Mouse (Mus musculus) lung, postnatal 0 days (tissue): ENCODE results near the gene Gramd4. TPM values are rescaled to one million over a fixed set of nuclear protein-coding genes. Genes with fewer than 3 reads are reported as not detected.

Experiments used
- ATAC-seq: fragments of 200-750 bp; cut with Nextera tagmentation; 2 replicates; pipeline ENCODE4 v1.8.0; 2017; ENCODE audit warnings: moderate library complexity
- DNase-seq: peaks from one replicate; pipeline ENCODE4 v3.0.0-alpha.2; 2016; ENCODE audit warnings: low spot score
- H3K27ac ChIP-seq: fragments of 300-500 bp; sonication (generic); 2 replicates; pipeline ENCODE4 v1.5.1; 2014; ENCODE audit warnings: antibody characterized with exemption, mild to moderate bottlenecking, low read length, mixed read lengths
- H3K27me3 ChIP-seq: fragments of 300-500 bp; sonication (generic); replicated peaks from 2 replicates; pipeline ENCODE4 v1.6.1; 2014; ENCODE audit warnings: low read length, mixed read lengths; ENCODE audit not compliant: insufficient read depth
- H3K36me3 ChIP-seq: fragments of 300-500 bp; sonication (generic); 2 replicates; pipeline ENCODE4 v1.6.1; 2014; ENCODE audit warnings: low read length, mixed read lengths; ENCODE audit not compliant: insufficient read depth
- H3K4me1 ChIP-seq: fragments of 300-500 bp; sonication (generic); 2 replicates; pipeline ENCODE4 v1.6.1; 2014; ENCODE audit warnings: antibody characterized with exemption, low read depth, low read length, mixed read lengths; ENCODE audit not compliant: insufficient read depth
- H3K4me2 ChIP-seq: fragments of 300-500 bp; sonication (generic); replicated peaks from 2 replicates; pipeline ENCODE4 v1.6.1; 2014; ENCODE audit warnings: low read depth, mild to moderate bottlenecking, low read length, moderate library complexity, mixed read lengths
- H3K4me3 ChIP-seq: fragments of 300-500 bp; sonication (generic); 2 replicates; pipeline ENCODE4 v1.5.1; 2014; ENCODE audit warnings: low read depth, low read length
- H3K9ac ChIP-seq: fragments of 300-500 bp; sonication (generic); replicated peaks from 2 replicates; pipeline ENCODE4 v1.6.1; 2014; ENCODE audit warnings: low read depth, mild to moderate bottlenecking
- H3K9me3 ChIP-seq: fragments of 300-500 bp; sonication (generic); 2 replicates; pipeline ENCODE4 v1.6.1; 2016; ENCODE audit warnings: low read length, mixed read lengths
- CTCF ChIP-seq: IDR thresholded peaks from 2 replicates; pipeline ENCODE4 v1.5.1; 2016; ENCODE audit warnings: antibody characterized with exemption, mild to moderate bottlenecking
- EP300 ChIP-seq: IDR thresholded peaks from 2 replicates; pipeline ENCODE4 v1.6.1; 2016; ENCODE audit warnings: antibody characterized with exemption, mild to moderate bottlenecking, control low read depth
- WGBS: fragments of 180-500 bp; shearing (Covaris S2); extraction: QIAGEN DNeasy Blood & Tissue Kit; methylation state at CpG from one replicate; pipeline ENCODE4 v1.1.7; 2014; 5-methylcytosine and 5-hydroxymethylcytosine counted together
- polyA plus RNA-seq: library from polyadenylated mRNA; unstranded; fragments of >200 nt; fragmentation: Nextera tagmentation; extraction: Ambion mirVana; gene quantifications from 2 replicates; pipeline ENCODE4 v1.2.1, GENCODE M21; 2015

Gene Gramd4
- polyA plus RNA-seq, 1 experiment from 2014 or later, result 11.1 TPM

- H3K27ac ChIP-seq, result no peak overlapping the region
- no peak overlapping the region for H3K9ac ChIP-seq
- H3K4me1 ChIP-seq, result peaks cover 15% of the 10 kb centered on the region; the same call in 1 of the 2 replicates
- H3K27me3 ChIP-seq, result no peaks in the 10 kb centered on the region
- H3K4me3 ChIP-seq, result no peak overlapping the region
- H3K4me2 ChIP-seq, result no peak overlapping the region
- DNase-seq, result no peak
- no peak for TF ChIP-seq CTCF
- no peak for TF ChIP-seq EP300
- H3K9me3 ChIP-seq, result no peaks in the 10 kb centered on the region
- 35% methylated on average over 1 of the region's 1 CpGs for WGBS
- no peaks in the 10 kb centered on the region for H3K36me3 ChIP-seq
- ATAC-seq, result no peak
These were observed 13.7 kb downstream of the Gramd4 start for GRCm38 (mm10) chr15:86071166-86071565.

GRCm38 (mm10) chr15:86074171-86074937 is 16.9 kb downstream of the Gramd4 start:
- no peak for TF ChIP-seq CTCF
- no peak for TF ChIP-seq EP300
- ATAC-seq (peak; percentile 79), DNase-seq (peak; percentile 55)
- Histone ChIP-seq H3K36me3 (no peaks in the 10 kb centered on the region), H3K4me1 (peaks cover 10% of the 10 kb centered on the region; the same call in 1 of the 2 replicates), H3K9ac (no peak overlapping the region), H3K27ac (no peak overlapping the region; the same call in 1 of the 2 replicates), H3K9me3 (no peaks in the 10 kb centered on the region), H3K4me3 (no peak overlapping the region), H3K4me2 (no peak overlapping the region), H3K27me3 (no peaks in the 10 kb centered on the region)
- 66% methylated on average over 16 of the region's 16 CpGs for WGBS

- H3K4me1 ChIP-seq, result peaks cover 10% of the 10 kb centered on the region; the same call in 1 of the 2 replicates
- ATAC-seq (no peak), DNase-seq (no peak)
- no peaks in the 10 kb centered on the region for H3K9me3 ChIP-seq
- H3K27ac ChIP-seq, result no peak overlapping the region
- H3K36me3 ChIP-seq, result no peaks in the 10 kb centered on the region
- H3K27me3 ChIP-seq, result no peaks in the 10 kb centered on the region
- H3K9ac ChIP-seq, result no peak overlapping the region
- no peak overlapping the region for H3K4me2 ChIP-seq
- 87% methylated on average over 20 of the region's 20 CpGs for WGBS
- H3K4me3 ChIP-seq, result no peak overlapping the region
- TF ChIP-seq EP300 (no peak), CTCF (no peak)
These were observed 18.0 kb downstream of the Gramd4 start for GRCm38 (mm10) chr15:86075305-86076047.

GRCm38 (mm10) chr15:86076048-86076315 is 18.5 kb downstream of the Gramd4 start:
- no peak for ATAC-seq
- 90% methylated on average over 2 of the region's 2 CpGs for WGBS
- H3K4me1 ChIP-seq, result peaks cover 10% of the 10 kb centered on the region; the same call in 1 of the 2 replicates

GRCm38 (mm10) chr15:86076378-86076777 is 18.9 kb downstream of the Gramd4 start:
- TF ChIP-seq CTCF (no peak), EP300 (no peak)
- Histone ChIP-seq H3K36me3 (no peaks in the 10 kb centered on the region), H3K9me3 (no peaks in the 10 kb centered on the region), H3K9ac (no peak overlapping the region), H3K4me2 (no peak overlapping the region), H3K27ac (no peak overlapping the region), H3K4me3 (no peak overlapping the region), H3K4me1 (peaks cover 10% of the 10 kb centered on the region; the same call in 1 of the 2 replicates), H3K27me3 (no peaks in the 10 kb centered on the region)
- 80% methylated on average over 8 of the region's 8 CpGs for WGBS
- ATAC-seq, result no peak
- no peak for DNase-seq

More at GRCm38 (mm10) chr15:86076048-86076315, 18.5 kb downstream of the Gramd4 start:
- Histone ChIP-seq H3K9ac (no peak overlapping the region), H3K9me3 (no peaks in the 10 kb centered on the region), H3K4me2 (no peak overlapping the region), H3K4me3 (no peak overlapping the region), H3K27ac (no peak overlapping the region), H3K27me3 (no peaks in the 10 kb centered on the region), H3K36me3 (no peaks in the 10 kb centered on the region)
- no peak for DNase-seq
- TF ChIP-seq EP300, result no peak
- TF ChIP-seq CTCF, result no peak

GRCm38 (mm10) chr15:86077934-86078333 is 20.4 kb downstream of the Gramd4 start:
- peaks cover 12% of the 10 kb centered on the region for H3K4me1 ChIP-seq
- H3K9ac ChIP-seq, result no peak overlapping the region

More at GRCm38 (mm10) chr15:86077934-86078333, 20.4 kb downstream of the Gramd4 start:
- ATAC-seq, result no peak
- WGBS, result 77% methylated on average over 5 of the region's 5 CpGs
- H3K36me3 ChIP-seq, result no peaks in the 10 kb centered on the region
- no peak overlapping the region for H3K4me3 ChIP-seq
- H3K27me3 ChIP-seq, result no peaks in the 10 kb centered on the region
- H3K4me2 ChIP-seq, result no peak overlapping the region
- H3K27ac ChIP-seq, result no peak overlapping the region
- DNase-seq, result no peak
- no peaks in the 10 kb centered on the region for H3K9me3 ChIP-seq
- no peak for TF ChIP-seq CTCF
- no peak for TF ChIP-seq EP300
